Mouse (Mus musculus) telencephalon, adult 2 months (tissue): ENCODE data around the gene Rgs16.

Source experiments
- DNase-seq: peaks from one replicate; pipeline ENCODE4 v3.0.0-alpha.2; 2011; ENCODE audit warnings: low read depth, low spot score

Gene Rgs16

GRCm38 (mm10) chr1:153720935-153721334, 19.2 kb upstream of the Rgs16 start:
- DNase-seq: no peak

GRCm38 (mm10) chr1:153721565-153722310, 18.4 kb upstream of the Rgs16 start:
- DNase-seq: no peak

GRCm38 (mm10) chr1:153723426-153723825, 16.7 kb upstream of the Rgs16 start:
- DNase-seq: no peak

GRCm38 (mm10) chr1:153726636-153727035, 13.5 kb upstream of the Rgs16 start:
- no peak for DNase-seq

- DNase-seq: no peak
Measured at GRCm38 (mm10) chr1:153729806-153730205, 10.3 kb upstream of the Rgs16 start.

- DNase-seq: no peak
Measured at GRCm38 (mm10) chr1:153730671-153731070, 9.5 kb upstream of the Rgs16 start.

GRCm38 (mm10) chr1:153733181-153733580, 7.0 kb upstream of the Rgs16 start:
- DNase-seq: no peak

GRCm38 (mm10) chr1:153734866-153735265, 5.3 kb upstream of the Rgs16 start:
- no peak for DNase-seq

GRCm38 (mm10) chr1:153736096-153736495, 4.1 kb upstream of the Rgs16 start:
- DNase-seq: no peak

- DNase-seq: no peak
Measured at GRCm38 (mm10) chr1:153737101-153738085, 2.8 kb upstream of the Rgs16 start.

GRCm38 (mm10) chr1:153739437-153740015, 623 bp upstream of the Rgs16 start:
- no peak for DNase-seq

- DNase-seq: no peak
Measured at GRCm38 (mm10) chr1:153740775-153741400, 739 bp downstream of the Rgs16 start.

GRCm38 (mm10) chr1:153741551-153742316, 1.6 kb downstream of the Rgs16 start:
- no peak for DNase-seq

GRCm38 (mm10) chr1:153742374-153743155, 2.4 kb downstream of the Rgs16 start:
- no peak for DNase-seq

GRCm38 (mm10) chr1:153746119-153746670, 6.0 kb downstream of the Rgs16 start:
- DNase-seq: no peak

GRCm38 (mm10) chr1:153746728-153747127, 6.6 kb downstream of the Rgs16 start:
- no peak for DNase-seq

- no peak for DNase-seq
Measured at GRCm38 (mm10) chr1:153747861-153748530, 7.8 kb downstream of the Rgs16 start.

- no peak for DNase-seq
Measured at GRCm38 (mm10) chr1:153748549-153748948, 8.4 kb downstream of the Rgs16 start.

GRCm38 (mm10) chr1:153749211-153749801, 9.2 kb downstream of the Rgs16 start, which contains the start of gene Rnasel:
TSS of gene Rnasel (plus strand) at chr1:153749426.
- DNase-seq: no peak
